Mouse (Mus musculus) cortical plate, adult 2 months (tissue): ENCODE results near the gene Tmem253.

Experiments used
- CTCF ChIP-seq: fragments of 200-500 bp; IDR thresholded peaks from 2 replicates; pipeline ENCODE4 v1.5.1; 2011; ENCODE audit warnings: mild to moderate bottlenecking, control low read depth, low read length; ENCODE audit not compliant: insufficient read depth; ENCODE audit errors: extremely low read depth
- POLR2A ChIP-seq: fragments of 200-500 bp; IDR thresholded peaks from 2 replicates; pipeline ENCODE4 v1.6.1; 2011; ENCODE audit warnings: mild to moderate bottlenecking, low read length, control low read depth; ENCODE audit not compliant: insufficient read depth; ENCODE audit errors: extremely low read depth

GRCm38 (mm10) chr14:52015445-52016100 lies at the start of gene Tmem253:
- TF ChIP-seq CTCF (no peak), POLR2A (no peak)
